Mouse (Mus musculus) urinary bladder, postnatal 10 days (tissue): ENCODE results near the gene Chp2.

Experiments used
- DNase-seq: peaks from one replicate; pipeline ENCODE4 v3.0.0; 2022; ENCODE audit warnings: low spot score

Gene Chp2

GRCm38 (mm10) chr7:122219315-122219801 is at the start of gene Chp2:
TSS of gene Chp2 (plus strand) at chr7:122219496.
- no peak for DNase-seq

DNA sequence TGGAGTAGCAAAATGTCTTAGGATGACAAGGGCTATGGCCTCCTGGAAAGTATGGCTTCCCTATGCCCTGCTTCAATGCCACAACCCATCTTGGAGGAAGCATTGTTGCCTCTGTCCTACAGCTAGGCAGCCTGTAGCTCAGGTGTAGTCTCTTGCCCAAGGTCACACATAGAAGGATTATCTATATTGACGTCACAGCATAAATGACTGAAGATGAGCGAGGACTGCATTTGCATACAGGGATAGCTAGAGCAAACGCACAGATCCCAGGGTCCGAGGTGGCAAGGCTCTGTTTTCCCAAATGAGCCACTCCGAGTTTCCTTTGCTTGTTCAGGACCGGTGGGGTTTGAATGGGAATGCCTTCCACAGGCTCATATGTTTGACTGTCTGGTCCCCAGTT is 48.6 kb upstream of the Chp2 start:
- no peak for DNase-seq

DNA sequence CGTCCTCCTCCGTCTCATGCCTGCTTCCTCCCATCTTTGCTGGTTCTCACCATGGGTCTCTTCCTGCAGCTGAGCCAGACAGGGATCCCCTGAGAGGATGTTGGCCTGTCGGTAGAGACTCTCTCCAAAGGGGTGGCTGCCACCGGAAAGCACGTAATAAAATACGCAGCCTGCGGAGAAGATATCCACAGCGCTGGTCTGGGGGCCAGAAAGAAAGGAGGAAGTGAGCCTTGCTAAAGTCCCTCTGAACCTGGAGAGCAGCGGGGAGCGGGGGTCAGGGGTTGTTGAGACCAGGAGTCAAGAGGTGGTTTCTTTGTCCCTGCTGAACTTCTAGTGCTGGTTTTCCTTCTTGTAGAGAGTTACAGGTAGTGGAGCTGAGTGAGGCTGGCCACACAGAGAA is 47.7 kb upstream of the Chp2 start:
- DNase-seq = no peak

DNA sequence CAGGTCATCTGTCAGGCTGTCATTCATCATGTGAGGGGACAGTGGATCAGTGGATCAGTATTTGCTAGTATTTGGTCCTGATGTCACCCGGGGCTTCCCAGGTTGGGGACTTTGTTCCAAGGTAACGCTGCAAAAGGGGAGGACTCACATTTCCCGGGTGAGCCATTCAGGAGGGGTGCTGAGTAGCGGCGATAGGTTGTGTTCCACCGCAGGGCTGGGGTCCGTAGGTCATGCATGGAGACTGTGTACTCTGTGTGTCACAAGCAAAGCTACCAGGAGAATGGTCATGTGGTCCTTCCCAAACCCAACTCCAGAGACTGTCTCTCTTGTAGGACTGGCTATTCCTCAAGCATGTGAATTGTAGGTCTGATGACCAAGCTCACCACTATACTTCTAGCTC is 38.6 kb upstream of the Chp2 start:
- no peak for DNase-seq

DNA sequence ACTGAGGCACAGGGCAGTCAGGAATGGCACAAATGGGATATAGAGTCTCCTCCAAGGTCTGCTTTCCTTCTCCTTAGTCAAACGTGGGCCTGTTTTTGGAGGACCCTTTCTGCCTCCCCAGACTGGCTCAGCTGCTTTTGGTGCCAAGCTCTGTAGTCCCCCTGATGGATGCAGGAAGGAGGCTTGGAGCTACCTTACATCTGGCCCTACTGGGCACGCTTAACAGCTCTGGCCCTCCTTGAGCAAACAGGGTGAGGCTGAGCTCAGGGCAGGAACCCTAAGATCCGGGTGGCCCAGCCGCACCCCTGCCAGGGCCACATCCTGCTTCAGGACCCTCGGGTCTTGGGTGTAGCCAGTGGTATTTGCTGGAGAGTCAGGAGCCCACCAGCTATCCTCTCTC is 34.7 kb upstream of the Chp2 start:
- DNase-seq = no peak

GRCm38 (mm10) chr7:122186043-122186442 is 33.3 kb upstream of the Chp2 start, which contains the start of gene Ern2:
TSS of gene Ern2 (minus strand) at chr7:122186207.
- DNase-seq = no peak

GRCm38 (mm10) chr7:122189484-122189883 is 29.8 kb upstream of the Chp2 start:
- DNase-seq = no peak

GRCm38 (mm10) chr7:122191097-122191496 is 28.2 kb upstream of the Chp2 start:
- no peak for DNase-seq

DNA sequence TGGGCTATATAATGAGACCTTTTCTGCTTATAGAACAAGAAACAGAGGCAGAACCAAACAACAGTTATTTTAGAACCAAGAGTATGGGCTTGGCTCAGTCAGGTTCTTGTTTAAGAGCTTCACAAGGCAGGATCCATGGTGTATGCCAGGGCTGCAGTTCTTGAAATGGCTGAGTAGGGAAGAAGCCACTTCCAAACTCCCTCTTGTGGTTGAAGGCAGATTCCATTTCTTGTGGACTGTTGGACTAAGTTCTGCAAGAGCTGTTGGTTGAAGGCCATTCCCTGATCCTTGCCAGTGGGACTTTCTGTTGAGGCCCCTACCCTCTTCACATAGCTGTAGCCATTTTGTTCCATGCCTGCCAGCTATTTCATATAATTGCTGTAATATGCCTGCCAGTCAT is 25.4 kb upstream of the Chp2 start:
- no peak for DNase-seq

- no peak for DNase-seq
Observed at GRCm38 (mm10) chr7:122196771-122197170, 22.5 kb upstream of the Chp2 start.

- DNase-seq = no peak
Observed at GRCm38 (mm10) chr7:122197306-122197705, 22.0 kb upstream of the Chp2 start.

- no peak for DNase-seq
Observed at GRCm38 (mm10) chr7:122199296-122199695, 20.0 kb upstream of the Chp2 start.

- no peak for DNase-seq
Observed at GRCm38 (mm10) chr7:122203936-122204335, 15.4 kb upstream of the Chp2 start.

DNA sequence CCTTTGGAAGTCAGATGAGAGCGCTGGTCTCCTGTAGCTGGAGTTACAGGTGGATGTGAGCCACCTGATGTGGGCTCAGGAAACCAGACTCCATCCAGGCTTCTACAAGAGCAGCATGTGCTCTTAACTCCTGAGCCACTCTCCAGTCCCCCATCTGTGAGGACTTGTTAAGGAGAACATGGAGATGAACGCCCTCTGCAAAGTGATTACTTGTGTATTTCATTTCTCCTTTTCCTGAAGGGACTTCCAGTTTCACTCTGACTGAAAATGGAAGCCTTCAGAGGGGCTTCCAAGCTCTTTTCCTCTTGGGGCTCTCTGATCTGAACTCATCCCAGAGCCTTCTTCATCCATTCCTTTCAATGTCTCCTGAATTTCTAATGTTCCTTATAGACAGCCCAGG is 13.2 kb upstream of the Chp2 start:
- no peak for DNase-seq

GRCm38 (mm10) chr7:122208276-122209021 is 10.8 kb upstream of the Chp2 start:
- DNase-seq = no peak

DNA sequence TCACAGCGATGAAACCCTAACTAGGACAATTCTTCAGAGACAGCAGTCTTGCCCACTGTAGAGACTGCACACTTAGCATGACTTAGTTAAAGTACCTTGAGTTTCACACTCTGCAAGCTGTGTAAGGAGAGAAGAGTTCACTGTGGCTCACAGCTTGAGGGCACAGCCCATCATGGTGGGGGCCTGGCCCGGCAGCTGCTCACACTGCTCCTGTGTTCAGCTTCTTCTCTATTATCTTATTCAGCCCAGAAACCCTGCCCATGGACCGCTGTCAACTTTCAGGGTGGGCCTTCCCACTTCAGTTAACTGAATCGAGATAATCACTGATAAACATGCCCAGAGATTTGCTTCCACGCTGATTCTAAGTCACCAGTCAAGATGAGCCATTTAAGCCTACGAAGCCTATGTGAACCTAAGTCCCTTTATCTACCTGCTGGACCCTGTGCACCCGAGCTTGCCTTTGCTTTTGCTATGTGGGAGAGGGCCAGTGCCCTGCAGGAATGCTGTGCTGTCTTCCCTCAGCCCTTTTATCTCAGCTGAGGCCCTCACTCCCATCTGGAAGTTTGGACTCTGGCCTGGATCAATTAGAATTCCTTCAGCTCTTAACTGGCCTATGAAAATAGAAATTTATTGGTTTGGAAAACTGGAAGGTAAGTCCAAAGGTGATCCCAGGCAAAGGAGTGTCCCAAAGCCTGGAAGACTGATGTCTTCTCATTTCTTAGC is 6.9 kb downstream of the Chp2 start:
- no peak for DNase-seq

DNA sequence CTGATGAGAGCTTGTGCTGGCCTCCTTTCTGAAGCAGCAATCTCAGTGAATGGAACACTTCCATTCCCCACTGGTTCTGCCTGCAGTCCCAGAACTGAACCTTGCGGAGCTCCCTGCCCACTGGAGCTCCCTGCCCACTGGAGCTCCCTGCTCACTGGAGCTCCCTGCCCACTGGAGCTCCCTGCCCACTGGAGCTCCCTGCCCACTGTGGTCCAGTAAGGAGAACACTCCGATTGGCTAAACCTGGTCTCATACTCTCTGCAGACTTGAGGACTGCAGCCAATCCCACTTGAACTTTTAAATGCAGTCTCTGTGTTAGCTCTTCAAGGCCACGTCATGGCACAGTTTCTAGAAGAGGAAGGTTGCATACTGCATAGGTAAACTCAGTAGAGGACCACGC is 7.4 kb downstream of the Chp2 start:
- no peak for DNase-seq

DNA sequence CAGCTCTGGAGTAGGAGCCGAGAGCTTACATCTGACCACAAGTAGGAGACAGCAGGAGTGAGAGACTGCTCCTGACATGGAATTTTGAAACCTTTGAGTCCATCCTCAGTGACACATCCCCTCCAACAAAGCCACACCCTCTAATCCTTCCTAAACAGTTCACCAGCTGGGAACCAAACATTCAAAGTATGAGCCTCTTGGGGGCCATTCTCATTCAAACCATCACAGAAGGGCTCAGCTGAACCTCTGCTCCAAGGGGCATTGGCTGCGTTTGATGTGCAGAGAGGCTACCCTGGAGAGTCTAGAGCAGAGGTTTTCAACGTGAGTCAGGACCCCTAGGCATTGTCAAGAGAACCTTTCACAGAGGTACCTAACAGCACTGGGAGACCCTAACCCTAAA is 10.0 kb downstream of the Chp2 start:
- no peak for DNase-seq

DNA sequence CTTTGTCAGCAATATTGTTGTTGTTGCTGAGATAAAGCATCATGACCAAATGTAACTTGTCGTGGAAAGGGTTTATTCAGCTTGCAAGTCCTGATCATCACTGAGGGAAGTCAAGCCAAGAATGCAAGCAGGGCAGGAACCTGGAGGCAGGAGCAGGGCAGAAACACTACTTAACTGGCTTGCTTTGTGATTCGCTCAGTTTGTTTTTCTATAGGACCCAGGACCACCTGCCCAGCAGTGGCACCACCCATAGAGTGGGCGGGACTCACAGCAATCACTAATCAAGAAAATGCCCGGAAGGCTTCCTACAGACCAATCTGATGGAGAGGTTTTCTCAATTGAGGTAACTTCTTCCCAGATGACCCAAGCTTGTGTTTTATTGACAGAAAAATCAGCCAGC is 10.6 kb downstream of the Chp2 start:
- no peak for DNase-seq

GRCm38 (mm10) chr7:122230866-122231265 is 11.6 kb downstream of the Chp2 start:
- no peak for DNase-seq

DNA sequence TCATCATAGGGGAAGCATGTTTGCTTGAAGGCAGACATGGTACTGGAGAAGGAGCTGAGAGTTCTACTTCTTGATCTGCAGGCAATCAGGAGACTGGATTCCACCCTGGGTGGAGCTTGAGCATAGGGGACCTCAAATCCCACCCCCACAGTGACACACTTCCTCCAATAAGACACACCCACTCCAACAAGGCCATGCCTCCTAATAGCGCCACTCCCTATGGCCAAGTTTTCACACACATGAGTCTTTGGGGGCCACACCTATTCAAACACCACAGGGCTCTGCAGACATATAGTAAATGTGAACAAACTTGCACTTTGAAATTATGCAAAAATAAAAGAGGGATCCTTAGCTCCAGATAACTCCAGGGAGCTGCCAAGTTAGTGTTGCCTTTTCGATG is 19.6 kb downstream of the Chp2 start:
- DNase-seq = no peak

- no peak for DNase-seq
Observed at GRCm38 (mm10) chr7:122240413-122241119, 21.3 kb downstream of the Chp2 start.

GRCm38 (mm10) chr7:122242260-122242659 is 23.0 kb downstream of the Chp2 start:
- DNase-seq = no peak
